Mouse (Mus musculus) embryonic facial prominence, embryonic 11.5 days (tissue): ENCODE data around the gene Fam19a5. TPM values are rescaled to one million over a fixed set of nuclear protein-coding genes. Genes with fewer than 3 reads are reported as not detected.

Source experiments
- ATAC-seq: fragments of 200-750 bp; cut with Nextera tagmentation; replicated peaks from 2 replicates; pipeline ENCODE4 v1.8.0; 2017; ENCODE audit warnings: low read depth; ENCODE audit not compliant: insufficient number of reproducible peaks, low FRiP score, low TSS enrichment
- DNase-seq: peaks from one replicate; pipeline ENCODE4 v3.0.0-alpha.2; 2015; ENCODE audit warnings: low spot score
- H3K27ac ChIP-seq: fragments of 300-500 bp; sonication (generic); replicated peaks from 2 replicates; pipeline ENCODE4 v1.5.1; 2014; ENCODE audit warnings: mild to moderate bottlenecking, low read depth, low read length, control low read depth
- H3K27me3 ChIP-seq: fragments of 300-500 bp; sonication (generic); 2 replicates; pipeline ENCODE4 v1.6.1; 2014; ENCODE audit warnings: mild to moderate bottlenecking, low read length, moderate library complexity, mixed read lengths; ENCODE audit not compliant: control insufficient read depth, insufficient read depth
- H3K36me3 ChIP-seq: fragments of 300-500 bp; sonication (generic); replicated peaks from 2 replicates; pipeline ENCODE4 v1.6.1; 2014; ENCODE audit warnings: low read depth, mild to moderate bottlenecking, low read length, moderate library complexity, mixed read lengths; ENCODE audit not compliant: control insufficient read depth, insufficient read depth
- H3K4me1 ChIP-seq: fragments of 300-500 bp; sonication (generic); 2 replicates; pipeline ENCODE4 v1.6.1; 2014; ENCODE audit warnings: low read length, mixed read lengths; ENCODE audit not compliant: control insufficient read depth, insufficient read depth
- H3K4me2 ChIP-seq: fragments of 300-500 bp; sonication (generic); 2 replicates; pipeline ENCODE4 v1.6.1; 2014; ENCODE audit warnings: low read depth, mild to moderate bottlenecking, control low read depth, low read length, moderate library complexity
- H3K4me3 ChIP-seq: fragments of 300-500 bp; sonication (generic); 2 replicates; pipeline ENCODE4 v1.5.1; 2014; ENCODE audit warnings: low read depth, low read length, control low read depth
- H3K9ac ChIP-seq: fragments of 300-500 bp; sonication (generic); replicated peaks from 2 replicates; pipeline ENCODE4 v1.6.1; 2014; ENCODE audit warnings: mild to moderate bottlenecking, control low read depth, low read length
- H3K9me3 ChIP-seq: fragments of 300-500 bp; sonication (generic); replicated peaks from 2 replicates; pipeline ENCODE4 v1.6.1; 2016; ENCODE audit warnings: mild to moderate bottlenecking, low read length, inconsistent platforms, mixed read lengths; ENCODE audit not compliant: control insufficient read depth
- WGBS: fragments of 180-500 bp; shearing (Covaris S2); extraction: QIAGEN DNeasy Blood & Tissue Kit; methylation state at CpG from one replicate; pipeline ENCODE4 v1.1.7; 2014; 5-methylcytosine and 5-hydroxymethylcytosine counted together
- polyA plus RNA-seq: library from polyadenylated mRNA; unstranded; fragments of >200 nt; fragmentation: Nextera tagmentation; extraction: Ambion mirVana; gene quantifications from 2 replicates; pipeline ENCODE4 v1.2.1, GENCODE M21; 2014

Gene Fam19a5
- polyA plus RNA-seq, 1 experiment from 2014 or later, result 3.6 TPM

GRCm38 (mm10) chr15:87726657-87727236 is 182.6 kb downstream of the Fam19a5 start:
- no peaks in the 10 kb centered on the region for H3K27me3 ChIP-seq
- no peaks in the 10 kb centered on the region for H3K36me3 ChIP-seq
- no peaks in the 10 kb centered on the region for H3K9me3 ChIP-seq
- no peak overlapping the region for H3K27ac ChIP-seq
- WGBS, result 85% methylated on average over 20 of the region's 20 CpGs
- no peak overlapping the region for H3K9ac ChIP-seq
- no peak overlapping the region for H3K4me2 ChIP-seq
- no peaks in the 10 kb centered on the region for H3K4me1 ChIP-seq
- no peak for ATAC-seq
- H3K4me3 ChIP-seq, result no peak overlapping the region
- DNase-seq, result no peak

DNA sequence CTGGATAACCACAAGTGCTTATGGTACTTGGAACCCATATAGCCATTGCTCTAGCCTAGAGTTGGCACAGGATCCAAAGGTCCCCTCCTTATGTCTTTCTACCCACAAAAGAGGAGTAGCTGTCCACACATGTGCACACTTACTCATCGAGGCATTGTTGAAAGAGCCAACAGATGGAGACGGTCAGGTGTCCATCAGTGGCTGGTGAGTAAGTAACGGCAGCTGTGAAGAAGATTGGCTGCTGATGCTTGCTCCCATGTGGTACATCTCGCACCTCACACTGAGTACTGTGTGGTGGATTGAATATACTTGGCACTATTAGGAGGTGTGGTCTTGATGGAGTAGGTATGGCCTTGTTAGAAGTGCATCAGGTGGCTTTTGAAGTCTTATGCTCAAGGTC is 192.2 kb downstream of the Fam19a5 start:
- no peaks in the 10 kb centered on the region for H3K9me3 ChIP-seq
- WGBS, result 87% methylated on average over 4 of the region's 4 CpGs
- H3K27me3 ChIP-seq, result no peaks in the 10 kb centered on the region
- H3K4me3 ChIP-seq, result no peak overlapping the region
- H3K9ac ChIP-seq, result no peak overlapping the region
- H3K27ac ChIP-seq, result no peak overlapping the region
- DNase-seq (no peak), ATAC-seq (no peak)
- no peaks in the 10 kb centered on the region for H3K4me1 ChIP-seq
- no peaks in the 10 kb centered on the region for H3K36me3 ChIP-seq
- no peak overlapping the region for H3K4me2 ChIP-seq

GRCm38 (mm10) chr15:87755482-87755881 is 211.4 kb downstream of the Fam19a5 start:
- Histone ChIP-seq H3K4me2 (no peak overlapping the region), H3K27ac (no peak overlapping the region)
- WGBS, result 83% methylated on average over 3 of the region's 3 CpGs

DNA sequence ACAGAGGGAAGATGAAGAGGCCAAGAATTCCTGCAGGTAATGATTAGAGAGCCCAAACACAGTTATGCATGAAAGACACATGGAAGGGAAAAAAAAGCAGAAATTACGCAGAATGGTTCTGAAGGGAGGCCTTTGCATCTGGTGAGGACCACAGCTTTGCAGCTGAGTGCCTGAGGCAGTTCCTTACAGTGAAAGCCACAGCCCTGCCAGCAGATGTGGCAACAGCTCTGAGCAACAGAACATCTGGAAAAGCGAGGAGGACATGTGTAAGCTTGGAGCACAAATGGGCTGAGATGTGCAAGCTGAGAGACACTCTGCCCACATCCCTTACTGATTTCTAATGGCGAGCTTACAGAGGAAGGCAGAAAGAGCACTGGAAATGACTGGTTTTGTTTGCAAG is 221.8 kb downstream of the Fam19a5 start:
- no peak for ATAC-seq
- no peaks in the 10 kb centered on the region for H3K36me3 ChIP-seq
- H3K9ac ChIP-seq, result no peak overlapping the region
- 69% methylated on average over 3 of the region's 3 CpGs for WGBS
- H3K27me3 ChIP-seq, result no peaks in the 10 kb centered on the region
- no peaks in the 10 kb centered on the region for H3K4me1 ChIP-seq
- H3K27ac ChIP-seq, result no peak overlapping the region
- H3K4me2 ChIP-seq, result no peak overlapping the region
- DNase-seq, result no peak
- no peaks in the 10 kb centered on the region for H3K9me3 ChIP-seq
- no peak overlapping the region for H3K4me3 ChIP-seq

More at GRCm38 (mm10) chr15:87755482-87755881, 211.4 kb downstream of the Fam19a5 start:
- Histone ChIP-seq H3K36me3 (no peaks in the 10 kb centered on the region), H3K4me3 (no peak overlapping the region), H3K9ac (no peak overlapping the region), H3K4me1 (no peaks in the 10 kb centered on the region), H3K27me3 (no peaks in the 10 kb centered on the region), H3K9me3 (no peaks in the 10 kb centered on the region)
- DNase-seq, result no peak
- ATAC-seq, result no peak

DNA sequence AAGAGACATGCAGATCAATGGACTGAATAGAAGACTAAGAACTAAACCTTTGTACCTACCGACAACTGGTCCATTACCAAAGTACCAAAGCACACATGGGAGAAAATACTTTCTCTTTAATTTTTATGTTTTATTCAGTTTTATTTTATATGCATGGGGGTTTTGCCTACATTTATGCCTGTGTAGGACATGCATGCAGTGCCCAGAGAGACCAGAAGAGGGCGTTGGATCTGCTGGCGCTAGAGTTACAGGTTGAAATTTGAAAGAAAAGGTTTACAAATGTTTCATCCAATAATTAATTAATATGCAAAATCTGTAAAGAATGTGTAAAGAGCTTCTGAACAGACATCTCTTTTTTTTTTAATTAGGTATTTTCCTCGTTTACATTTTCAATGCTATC is 229.9 kb downstream of the Fam19a5 start:
- no peaks in the 10 kb centered on the region for H3K4me1 ChIP-seq
- H3K27ac ChIP-seq, result no peak overlapping the region
- H3K4me3 ChIP-seq, result no peak overlapping the region
- no peak overlapping the region for H3K4me2 ChIP-seq
- no peak overlapping the region for H3K9ac ChIP-seq
- WGBS, result 67% methylated on average over 4 of the region's 4 CpGs
- H3K9me3 ChIP-seq, result no peaks in the 10 kb centered on the region
- H3K36me3 ChIP-seq, result no peaks in the 10 kb centered on the region
- DNase-seq, result no peak
- H3K27me3 ChIP-seq, result no peaks in the 10 kb centered on the region
- ATAC-seq, result no peak

DNA sequence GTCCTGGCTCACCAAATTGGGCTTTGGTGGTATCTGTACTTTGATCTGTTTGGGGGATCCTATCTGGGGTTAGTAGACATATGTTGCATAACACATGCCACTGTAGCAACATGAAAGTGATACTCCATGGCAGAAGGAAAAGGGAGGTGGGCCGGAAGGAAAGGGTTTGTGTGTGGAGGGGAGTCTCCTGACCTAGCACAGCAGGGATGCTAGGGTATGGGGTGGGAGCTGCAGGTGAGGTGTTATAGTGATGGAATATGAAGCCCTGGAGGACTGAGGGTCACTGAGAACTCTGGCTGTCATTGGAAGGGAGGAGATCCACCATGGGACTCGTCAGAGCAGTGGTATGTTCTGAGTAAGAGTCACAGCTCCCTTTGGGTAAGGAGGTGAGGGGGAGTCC is 239.2 kb downstream of the Fam19a5 start:
- Histone ChIP-seq H3K27ac (no peak overlapping the region), H3K4me2 (no peak overlapping the region), H3K9ac (no peak overlapping the region), H3K4me3 (no peak overlapping the region), H3K27me3 (no peaks in the 10 kb centered on the region), H3K4me1 (no peaks in the 10 kb centered on the region), H3K36me3 (no peaks in the 10 kb centered on the region), H3K9me3 (no peaks in the 10 kb centered on the region)
- WGBS, result 76% methylated on average over 2 of the region's 2 CpGs
- no peak for ATAC-seq
- DNase-seq, result no peak

- Histone ChIP-seq H3K36me3 (no peaks in the 10 kb centered on the region), H3K4me3 (no peak overlapping the region), H3K4me1 (no peaks in the 10 kb centered on the region), H3K9me3 (no peaks in the 10 kb centered on the region), H3K27me3 (no peaks in the 10 kb centered on the region), H3K9ac (no peak overlapping the region), H3K4me2 (no peak overlapping the region), H3K27ac (no peak overlapping the region)
- DNase-seq, result no peak
- no peak for ATAC-seq
- 67% methylated on average over 4 of the region's 4 CpGs for WGBS
Observed at GRCm38 (mm10) chr15:87789671-87790070, 245.6 kb downstream of the Fam19a5 start.

DNA sequence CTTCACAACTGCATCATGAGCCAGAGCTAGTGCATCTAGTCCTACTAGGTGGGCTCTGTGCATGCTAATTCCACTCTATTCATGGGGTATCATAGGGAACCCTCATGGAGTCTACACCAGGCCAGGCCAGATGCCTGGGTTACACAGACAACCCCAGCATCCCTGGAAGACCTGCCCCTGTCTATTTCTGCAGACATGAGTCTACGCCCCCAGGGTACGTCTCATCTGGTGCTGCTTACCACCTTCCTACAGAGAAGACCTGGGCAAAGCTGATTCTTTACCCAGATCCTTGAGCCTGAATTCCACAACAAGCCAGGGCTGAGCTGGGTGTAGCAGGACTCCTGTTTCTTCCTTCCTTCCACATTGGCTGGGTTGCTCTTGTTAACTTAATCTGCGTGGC is 249.6 kb downstream of the Fam19a5 start:
- Histone ChIP-seq H3K36me3 (no peaks in the 10 kb centered on the region), H3K9me3 (no peaks in the 10 kb centered on the region), H3K27me3 (no peaks in the 10 kb centered on the region), H3K4me1 (no peaks in the 10 kb centered on the region), H3K9ac (no peak overlapping the region), H3K4me3 (no peak overlapping the region), H3K4me2 (no peak overlapping the region), H3K27ac (no peak overlapping the region)
- 92% methylated on average over 3 of the region's 3 CpGs for WGBS
- ATAC-seq (no peak), DNase-seq (no peak)
